Mouse (Mus musculus) T-helper 1 cell (primary cell): ENCODE results near the gene Hist1h2ak.
"Not testable (repeated sequence)": the region's sequence is repeated elsewhere in the genome, so short reads cannot be mapped to it uniquely, and the experiment has no call there.

Source experiments
- in situ Hi-C: fragments of 300-600 bp; cut with MboI, MseI; formaldehyde crosslinking; loops from one replicate; pipeline ENCODE4 v1.15.1; 2025; ENCODE audit warnings: high pct_unique_total_duplicates

Hist1h2ak gene

GRCm38 (mm10) chr13:21778814-21779766, 25.5 kb upstream of the Hist1h2ak start:
- in situ Hi-C loops: loop anchor here (25.0 kb wide), 1 partner anchor 1983 kb away; the partner anchor contains the start of genes Hist1h1a, Hist1h2ab, Hist1h3a and Hist1h3b

DNA sequence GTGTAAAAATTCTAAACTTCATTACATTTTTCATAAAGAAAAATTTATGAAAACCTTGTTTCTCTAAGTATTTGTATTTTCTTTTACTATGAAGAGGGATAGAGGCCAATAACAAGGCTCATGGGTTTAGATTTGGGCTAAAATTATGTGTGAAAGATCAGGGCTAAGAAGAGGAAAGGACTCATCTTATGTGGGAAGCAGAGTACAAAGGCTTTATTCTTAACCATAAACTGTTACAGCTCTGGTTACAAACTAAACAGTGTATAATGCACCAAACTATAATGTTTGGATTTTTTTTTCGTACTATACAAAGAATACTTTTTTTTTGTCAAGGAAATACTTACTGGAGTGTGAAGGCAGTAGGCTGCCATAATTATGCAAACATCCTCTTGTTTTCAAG, 2.1 kb upstream of the Hist1h2ak start:
- in situ Hi-C loops: no loop called here

DNA sequence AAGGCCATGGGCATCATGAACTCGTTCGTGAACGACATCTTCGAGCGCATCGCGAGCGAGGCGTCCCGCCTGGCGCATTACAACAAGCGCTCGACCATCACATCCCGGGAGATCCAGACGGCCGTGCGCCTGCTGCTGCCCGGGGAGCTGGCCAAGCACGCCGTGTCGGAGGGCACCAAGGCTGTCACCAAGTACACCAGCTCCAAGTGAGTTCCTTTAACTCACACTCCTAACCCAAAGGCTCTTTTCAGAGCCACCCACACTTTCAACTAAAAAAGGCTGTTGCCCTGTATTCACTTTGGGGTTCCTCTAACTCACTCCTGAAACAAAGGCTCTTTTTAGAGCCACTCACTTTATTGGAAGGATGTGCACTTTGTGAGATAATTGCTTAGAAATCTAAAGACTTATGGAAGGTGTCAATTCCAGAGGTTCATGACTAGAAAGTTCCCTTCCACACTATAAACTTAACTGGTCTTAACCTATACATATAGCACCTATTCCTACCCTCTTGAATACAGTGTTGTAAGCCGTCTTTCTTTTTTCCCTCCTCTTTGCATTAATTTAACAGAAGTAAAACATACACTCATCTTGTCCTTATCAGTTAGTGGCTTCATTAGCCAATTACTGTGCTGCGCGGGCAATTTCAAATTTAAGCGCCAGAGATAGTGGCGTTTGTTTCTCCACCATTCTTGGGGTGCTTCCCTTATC, 821 bp upstream of the Hist1h2ak start:
- in situ Hi-C loops: not testable (repeated sequence)

- in situ Hi-C loops: no loop called here
These were observed 540 bp downstream of the Hist1h2ak start for GRCm38 (mm10) chr13:21753051-21753523.

GRCm38 (mm10) chr13:21752356-21752755, 1.3 kb downstream of the Hist1h2ak start:
- in situ Hi-C loops: no loop called here

DNA sequence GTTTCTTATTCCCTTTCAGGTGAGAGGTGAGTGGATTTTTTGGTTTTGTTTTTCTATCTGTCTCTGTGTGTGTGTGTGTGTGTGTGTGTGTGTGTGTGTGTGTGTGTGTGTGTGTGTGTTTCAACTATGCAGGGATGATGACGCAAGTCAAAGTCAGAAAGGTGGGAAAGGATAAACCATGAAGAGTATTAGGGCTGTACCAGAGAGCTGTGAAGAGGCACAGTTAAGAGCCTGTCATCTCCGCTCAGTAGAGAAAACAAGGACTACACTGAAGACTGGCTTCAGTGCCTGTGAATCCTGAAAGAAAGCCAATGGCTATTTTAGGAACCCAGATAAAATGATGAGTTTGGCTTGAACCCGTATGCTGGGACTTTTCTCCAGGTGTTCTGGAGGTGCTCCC, 1.8 kb downstream of the Hist1h2ak start:
- in situ Hi-C loops: no loop called here

GRCm38 (mm10) chr13:21751417-21751816, 2.2 kb downstream of the Hist1h2ak start:
- in situ Hi-C loops: no loop called here

GRCm38 (mm10) chr13:21750159-21751017, 3.2 kb downstream of the Hist1h2ak start, which contains the start of gene Hist1h4k:
Gene Hist1h4k (minus strand): TSS chr13:21750505.
- in situ Hi-C loops: not testable (repeated sequence)

DNA sequence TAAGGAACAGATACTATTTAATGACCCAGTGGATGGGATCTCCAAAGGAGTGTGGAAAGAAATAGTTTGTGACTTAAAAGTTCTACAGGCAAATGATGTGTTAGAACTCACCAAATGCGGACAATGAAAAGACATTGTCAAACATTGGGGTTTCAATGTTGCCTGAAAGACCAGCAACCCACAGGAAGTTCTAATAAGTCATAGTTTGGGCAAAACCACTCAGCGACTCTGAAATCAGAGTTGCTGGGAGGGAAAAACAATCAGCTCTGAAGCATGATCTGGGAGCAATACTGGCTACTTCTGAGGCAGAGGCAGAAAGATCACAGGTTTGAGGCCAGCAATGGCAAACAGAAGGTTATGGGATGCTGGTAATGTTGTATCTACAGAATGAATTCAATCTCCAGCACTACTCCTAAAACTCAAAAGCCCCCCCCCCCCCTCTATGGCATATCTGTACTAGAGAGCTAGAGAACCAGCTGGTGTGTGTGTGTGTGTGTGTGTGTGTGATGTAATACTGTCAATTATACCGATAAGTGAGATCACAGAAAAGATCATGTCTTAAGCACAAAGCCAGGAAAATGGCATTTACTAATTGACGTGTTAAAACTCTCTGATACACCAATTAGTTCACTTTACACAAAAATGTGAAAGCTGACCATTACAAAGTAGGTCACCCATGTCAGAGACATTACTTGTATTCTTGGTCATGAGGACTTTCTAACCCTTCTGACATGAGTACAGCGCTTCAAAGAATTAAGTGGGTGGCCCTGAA, 4.1 kb downstream of the Hist1h2ak start:
- in situ Hi-C loops: no loop called here

DNA sequence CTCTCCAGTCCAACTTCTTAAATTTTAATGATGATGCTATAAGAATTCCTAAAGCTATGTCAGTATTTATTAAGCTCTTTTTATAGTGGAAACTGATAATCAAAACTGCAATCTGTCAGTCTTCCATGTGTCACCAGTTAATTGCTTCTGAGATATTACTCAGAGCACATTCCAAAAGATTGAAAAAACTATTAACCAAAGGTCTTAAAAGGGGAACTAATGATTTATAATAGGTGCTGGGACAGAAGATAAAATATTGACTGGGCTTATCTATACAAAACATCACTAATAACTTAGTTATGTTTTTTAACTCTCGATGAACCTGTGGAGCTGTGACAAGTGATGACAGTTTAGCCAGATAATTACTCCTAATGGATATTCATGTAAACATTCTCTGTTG, 8.6 kb downstream of the Hist1h2ak start:
- in situ Hi-C loops: no loop called here

- in situ Hi-C loops: loop anchor here (5.0 kb wide), 1 partner anchor 47 kb away; the partner anchor contains the start of genes Hist1h1b and Hist1h3i
These were observed 18.5 kb downstream of the Hist1h2ak start, which contains the start of gene Hist1h4j for GRCm38 (mm10) chr13:21734906-21735767. Gene Hist1h4j (plus strand): TSS chr13:21735064.

- in situ Hi-C loops: no loop called here
These were observed 19.4 kb downstream of the Hist1h2ak start for GRCm38 (mm10) chr13:21734010-21734905.

GRCm38 (mm10) chr13:21733466-21733865, 20.2 kb downstream of the Hist1h2ak start:
- in situ Hi-C loops: no loop called here

- in situ Hi-C loops: no loop called here
These were observed 24.1 kb downstream of the Hist1h2ak start for GRCm38 (mm10) chr13:21729544-21729943.

GRCm38 (mm10) chr13:21727948-21728572, 25.6 kb downstream of the Hist1h2ak start:
- in situ Hi-C loops: no loop called here

DNA sequence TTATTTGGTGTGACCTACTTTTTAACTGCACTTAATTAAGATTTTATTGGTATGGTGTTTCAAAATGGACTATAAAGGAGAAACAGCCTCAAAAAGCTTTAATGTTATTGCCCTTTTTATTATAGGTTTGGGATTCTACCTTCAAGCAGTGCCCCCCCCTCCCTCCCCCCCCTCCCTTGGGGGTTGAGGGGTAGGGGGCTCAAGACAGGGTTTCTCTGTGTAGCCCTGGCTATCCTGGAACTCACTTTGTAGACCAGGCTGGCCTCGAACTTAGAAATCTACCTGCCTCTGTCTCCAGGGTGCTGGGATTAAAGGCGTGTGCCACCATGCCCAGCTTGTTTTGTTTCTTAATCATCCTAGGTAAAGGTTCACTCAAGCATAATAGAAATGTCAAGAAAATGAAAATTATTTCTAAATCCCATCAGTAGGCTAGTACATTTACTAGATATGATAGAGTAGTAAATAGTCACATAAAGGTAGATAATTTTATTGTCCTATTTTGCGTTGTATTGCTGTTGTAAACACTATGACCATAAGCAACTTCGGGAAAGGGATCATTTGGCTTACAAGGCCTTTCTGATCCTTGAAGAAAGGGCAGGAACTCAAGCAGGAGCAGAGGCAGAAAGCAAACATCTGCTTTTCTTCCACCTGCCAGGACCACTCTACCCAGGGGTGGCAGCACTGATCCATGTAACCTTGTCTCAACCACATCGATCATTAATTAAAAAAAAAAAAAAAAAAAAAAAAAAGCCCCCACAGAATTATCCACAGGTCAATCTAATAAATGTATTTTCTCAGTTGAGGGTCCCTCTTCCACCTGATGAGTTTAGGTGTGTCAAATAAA, 30.4 kb downstream of the Hist1h2ak start:
- in situ Hi-C loops: loop anchor here (5.0 to 25.0 kb wide), 3 partner anchors 314 to 1849 kb away; partner anchors contain the start of genes Hist1h2ad, Hist1h2ae, Hist1h2ah and Hist1h2bf
